Mouse (Mus musculus) left cerebral cortex, postnatal 14 days (tissue): ENCODE data around the gene Tff2. TPM values are rescaled to one million over a fixed set of nuclear protein-coding genes. Genes with fewer than 3 reads are reported as not detected.

Source experiments
- DNase-seq, 2 experiments: peaks; one replicate each; pipeline ENCODE4 v3.0.0; 2021 to 2022; ENCODE audit warnings: low spot score in 2 of 2, mixed read lengths in 1 of 2
- intact Hi-C: fragments of 180-260 bp; cut with DNase I; formaldehyde crosslinking; loops from one replicate; pipeline ENCODE4 v1.15.1; 2025
- total RNA-seq, 2 experiments: library from RNA; stranded (reverse); gene quantifications; 2 replicates each; pipeline ENCODE4 v1.2.3; 2021

The Tff2 gene
- total RNA-seq, 2 experiments from 2014 or later = not detected

- DNase-seq = no peak
- intact Hi-C loops = no loop called here
Observed at GRCm38 (mm10) chr17:31142116-31142515, 2.0 kb downstream of the Tff2 start.

DNA sequence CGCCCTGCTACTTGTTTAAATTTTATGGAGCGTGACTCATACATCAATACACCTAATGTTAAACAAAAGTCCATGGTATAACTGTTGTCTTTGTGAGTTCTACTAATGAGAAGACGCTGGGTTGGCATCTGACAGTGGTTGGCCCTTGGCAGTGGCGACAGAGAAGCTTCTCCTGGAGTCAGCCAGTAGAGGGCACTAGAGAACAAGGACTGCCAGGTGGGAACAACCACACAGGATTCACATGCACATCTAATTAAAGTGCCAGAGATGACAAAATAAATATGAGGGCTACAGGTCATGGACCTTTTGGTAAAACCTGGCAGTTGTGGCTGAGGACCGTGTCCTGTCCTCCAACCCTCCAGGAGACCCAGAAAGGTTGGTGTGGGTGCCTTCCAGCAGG lies 5.7 kb downstream of the Tff2 start:
- DNase-seq = peak; percentile 62 to 70
- intact Hi-C loops = loop anchor here (5.0 to 10.0 kb wide), 2 partner anchors 49 to 356 kb away; no protein-coding TSS in a partner anchor

- DNase-seq = no peak
- intact Hi-C loops = loop anchor here (5.0 to 10.0 kb wide), 2 partner anchors 50 to 358 kb away; no protein-coding TSS in a partner anchor
Observed at GRCm38 (mm10) chr17:31136821-31137220, 7.3 kb downstream of the Tff2 start.

DNA sequence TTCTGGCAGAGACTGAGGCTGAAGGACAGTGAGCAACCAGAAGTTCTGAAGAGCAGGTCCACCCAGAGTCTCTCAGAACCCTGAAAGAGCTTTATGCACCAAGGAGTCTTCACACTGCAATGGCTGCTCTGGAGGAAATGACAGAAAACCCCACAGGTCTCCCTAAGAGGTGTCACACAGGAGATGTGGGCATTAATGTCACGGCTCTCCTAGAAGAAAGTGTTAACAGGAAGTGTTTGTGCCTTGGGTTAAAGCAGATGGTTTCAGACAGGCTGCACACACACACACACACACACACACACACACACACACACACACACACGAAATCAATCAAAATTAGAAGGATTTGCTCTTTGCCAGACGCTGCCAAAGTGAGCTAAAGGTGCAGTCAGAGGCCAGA lies 7.8 kb downstream of the Tff2 start:
- no peak for DNase-seq
- intact Hi-C loops = loop anchor here (5.0 to 10.0 kb wide), 2 partner anchors 51 to 359 kb away; no protein-coding TSS in a partner anchor

- no peak for DNase-seq
- intact Hi-C loops = loop anchor here (5.0 to 10.0 kb wide), 2 partner anchors 52 to 360 kb away; no protein-coding TSS in a partner anchor
Observed at GRCm38 (mm10) chr17:31134913-31135312, 9.2 kb downstream of the Tff2 start.

- no peak for DNase-seq
- intact Hi-C loops = loop anchor here (10.0 kb wide), 1 partner anchor 361 kb away; no protein-coding TSS in a partner anchor
Observed at GRCm38 (mm10) chr17:31133776-31134175, 10.3 kb downstream of the Tff2 start.

GRCm38 (mm10) chr17:31131269-31131821 lies 12.7 kb downstream of the Tff2 start:
- DNase-seq = peak in 1 of 2 experiments; percentile 31
- intact Hi-C loops = loop anchor here (10.0 kb wide), 1 partner anchor 363 kb away; no protein-coding TSS in a partner anchor

DNA sequence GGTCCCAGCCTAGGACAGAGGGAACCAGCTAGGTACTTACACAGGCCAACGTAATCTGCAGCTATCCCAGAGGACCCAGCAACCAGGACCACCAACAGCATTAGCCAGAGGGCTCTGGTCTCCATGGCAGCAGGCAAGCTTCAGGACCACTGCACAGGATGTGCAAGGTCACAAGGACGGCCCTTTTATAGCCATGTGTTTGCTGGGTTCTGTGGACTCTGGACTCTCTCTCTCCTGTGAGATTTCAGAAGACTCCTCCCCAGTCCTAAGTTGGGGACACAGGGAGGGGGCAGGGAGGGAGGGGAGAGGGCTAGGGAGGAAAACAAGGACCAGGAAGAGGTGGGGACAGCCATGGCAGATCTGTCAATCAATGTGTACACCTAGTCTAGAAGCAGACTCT lies 14.6 kb downstream of the Tff2 start, which contains the start of gene Tff3:
Tff3 (minus strand) TSS at position 195 of the 400 bp plus-strand sequence.
- intact Hi-C loops = no loop called here
- DNase-seq = no peak

GRCm38 (mm10) chr17:31128708-31129318 lies 15.3 kb downstream of the Tff2 start:
- intact Hi-C loops = no loop called here
- no peak for DNase-seq

DNA sequence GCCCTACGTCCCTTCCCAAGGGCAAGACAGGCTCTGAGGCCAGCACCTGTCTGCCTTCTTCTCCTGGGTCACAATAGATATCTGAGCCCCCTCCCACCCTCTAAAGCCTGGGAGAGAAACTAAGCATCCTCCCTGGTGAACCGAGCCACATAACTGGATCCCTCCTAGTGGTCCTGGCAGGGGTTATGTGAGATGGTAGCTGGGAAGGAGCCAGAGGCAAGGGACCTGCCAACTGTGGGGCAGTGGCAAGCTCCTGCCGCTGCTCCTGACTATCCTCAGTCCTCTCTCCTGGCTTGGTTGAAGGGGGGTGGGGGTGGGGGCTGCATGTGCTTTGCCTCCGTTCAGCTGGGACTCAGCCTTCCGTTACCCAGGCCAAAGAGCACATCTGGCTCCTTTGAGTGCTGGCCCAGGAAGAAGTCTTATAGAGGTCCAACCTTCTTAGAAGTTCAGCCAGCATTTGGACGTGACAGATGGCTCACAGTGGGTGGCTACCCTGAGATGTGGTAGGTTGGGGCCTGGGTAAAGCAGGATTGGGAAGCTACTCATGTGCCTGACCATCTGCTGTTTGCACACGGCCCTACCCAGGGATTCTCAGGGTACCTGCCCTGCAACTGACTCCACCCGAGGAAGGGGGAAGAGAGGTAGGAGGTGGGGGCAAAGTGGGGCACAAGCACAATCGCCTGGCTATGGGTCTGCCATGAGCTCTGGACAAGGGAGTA lies 18.4 kb downstream of the Tff2 start:
- intact Hi-C loops = no loop called here
- DNase-seq = peak in 1 of 2 experiments; percentile 25

GRCm38 (mm10) chr17:31121975-31122374 lies 22.1 kb downstream of the Tff2 start:
- peak; percentile 49 to 53 for DNase-seq
- intact Hi-C loops = no loop called here

DNA sequence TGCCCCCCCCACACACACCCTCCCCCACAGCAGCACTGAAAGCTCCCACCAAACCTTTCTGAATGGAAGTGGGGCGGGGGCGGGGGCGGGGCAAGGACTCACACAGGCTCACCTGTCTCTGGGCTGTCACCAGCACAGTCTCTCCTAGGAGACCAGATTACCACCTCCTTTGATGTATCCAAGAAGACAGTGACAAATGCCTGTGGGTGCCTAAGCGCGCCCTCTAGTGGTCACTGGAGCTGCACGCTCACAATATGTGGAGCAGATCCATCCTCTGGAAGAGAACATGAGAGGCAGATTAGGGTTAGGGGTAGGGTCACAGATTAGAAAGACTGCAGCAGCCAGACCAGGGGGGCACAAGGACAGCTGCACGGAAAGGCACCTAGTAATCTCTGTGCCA lies 24.7 kb downstream of the Tff2 start:
- DNase-seq = peak; percentile 88 to 90
- intact Hi-C loops = loop anchor here (2.0 kb wide), 3 partner anchors 63 to 109 kb away; partner anchors contain the start of gene Abcg1

DNA sequence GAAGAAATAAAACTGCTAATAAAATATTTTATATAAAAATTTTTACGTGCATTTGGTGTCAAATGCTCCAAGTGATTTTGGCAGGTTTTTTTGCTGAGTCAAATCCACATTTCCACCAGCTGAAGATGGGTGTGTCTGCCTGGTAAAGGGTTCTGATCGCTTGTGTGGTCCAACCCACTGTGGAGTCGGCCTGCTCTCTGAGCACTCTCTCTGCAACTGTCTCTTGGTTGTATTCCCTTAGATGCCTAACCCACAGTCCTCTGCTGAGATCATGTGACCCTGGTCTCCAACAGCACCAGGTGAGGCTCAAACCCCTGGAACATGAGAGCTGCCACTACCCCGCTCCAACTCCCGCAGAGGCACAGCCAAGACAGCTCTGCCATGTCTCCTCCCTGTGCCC lies 26.1 kb downstream of the Tff2 start:
- DNase-seq = no peak
- intact Hi-C loops = loop anchor here (2.0 kb wide), 3 partner anchors 61 to 107 kb away; partner anchors contain the start of gene Abcg1

DNA sequence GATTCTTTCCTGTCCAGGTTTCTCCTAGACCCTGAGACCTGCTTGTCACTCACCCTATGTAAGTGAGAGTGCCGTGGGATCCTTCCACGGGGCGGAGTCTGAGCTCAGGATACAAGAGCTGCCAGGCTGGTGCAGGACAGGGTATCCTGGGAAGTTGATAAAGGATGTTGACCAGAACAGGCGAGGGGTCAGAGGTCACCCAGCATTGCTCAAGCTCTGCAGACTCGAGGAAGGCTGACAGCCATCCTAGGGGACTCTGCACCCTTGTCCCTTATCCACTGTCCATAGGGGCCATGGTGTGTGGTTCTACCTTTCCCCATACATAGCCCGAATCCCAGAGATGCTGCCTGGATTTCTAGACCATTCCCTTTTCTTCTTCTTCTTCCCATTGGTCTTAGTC lies 28.0 kb downstream of the Tff2 start:
- no peak for DNase-seq
- intact Hi-C loops = no loop called here

DNA sequence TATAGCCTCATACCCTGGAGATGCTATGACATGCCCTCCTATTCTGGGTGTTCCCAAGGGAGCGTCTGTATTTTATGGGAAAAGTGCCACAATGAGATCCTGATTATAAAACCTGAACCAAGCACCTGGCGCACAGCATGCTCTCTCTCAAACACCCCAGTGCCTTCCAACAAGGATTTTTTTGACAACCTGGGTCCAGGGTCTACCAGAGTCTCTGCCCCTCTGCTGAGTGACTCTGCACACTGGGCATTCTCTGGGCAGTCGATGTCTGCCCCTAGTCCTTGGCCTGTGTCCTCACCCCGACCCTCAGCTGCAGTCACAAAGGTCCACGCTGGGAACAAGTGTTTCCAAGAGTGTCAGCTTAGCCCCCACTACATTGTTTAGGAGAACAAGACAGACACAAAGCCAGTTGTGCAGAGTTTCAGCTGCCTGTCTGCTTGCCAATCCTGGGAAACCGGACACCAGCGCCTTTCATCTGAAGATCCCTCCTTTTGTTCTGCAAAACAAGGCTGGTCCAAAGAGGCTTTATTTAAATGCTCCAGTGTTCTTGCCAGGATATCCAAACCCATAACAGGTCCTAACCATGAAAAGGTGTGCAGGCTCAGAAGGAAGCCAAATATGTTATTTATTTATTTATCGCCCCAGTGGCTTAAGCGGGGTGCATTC lies 30.8 kb downstream of the Tff2 start:
- intact Hi-C loops = no loop called here
- DNase-seq = no peak

- no peak for DNase-seq
- intact Hi-C loops = no loop called here
Observed at GRCm38 (mm10) chr17:31108388-31108787, 35.7 kb downstream of the Tff2 start.

DNA sequence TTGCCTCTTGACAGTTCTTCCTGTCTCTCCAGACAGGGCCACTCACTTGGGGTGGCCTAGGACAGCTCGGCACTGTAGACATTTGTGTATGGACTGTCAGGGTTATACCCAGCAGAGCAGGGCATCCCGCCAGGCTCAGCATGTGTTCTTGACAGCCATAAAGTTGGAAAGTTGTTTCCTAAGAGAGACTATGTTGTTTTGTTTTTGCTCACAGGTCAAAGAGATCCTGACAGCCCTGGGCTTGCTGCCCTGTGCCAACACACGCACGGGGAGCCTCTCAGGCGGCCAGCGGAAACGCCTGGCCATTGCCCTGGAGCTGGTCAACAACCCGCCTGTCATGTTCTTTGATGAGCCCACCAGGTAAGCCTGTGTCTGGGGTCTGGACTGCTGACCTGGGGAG lies 40.3 kb downstream of the Tff2 start:
- intact Hi-C loops = no loop called here
- DNase-seq = no peak

- no peak for DNase-seq
- intact Hi-C loops = no loop called here
Observed at GRCm38 (mm10) chr17:31103007-31103570, 41.0 kb downstream of the Tff2 start.

DNA sequence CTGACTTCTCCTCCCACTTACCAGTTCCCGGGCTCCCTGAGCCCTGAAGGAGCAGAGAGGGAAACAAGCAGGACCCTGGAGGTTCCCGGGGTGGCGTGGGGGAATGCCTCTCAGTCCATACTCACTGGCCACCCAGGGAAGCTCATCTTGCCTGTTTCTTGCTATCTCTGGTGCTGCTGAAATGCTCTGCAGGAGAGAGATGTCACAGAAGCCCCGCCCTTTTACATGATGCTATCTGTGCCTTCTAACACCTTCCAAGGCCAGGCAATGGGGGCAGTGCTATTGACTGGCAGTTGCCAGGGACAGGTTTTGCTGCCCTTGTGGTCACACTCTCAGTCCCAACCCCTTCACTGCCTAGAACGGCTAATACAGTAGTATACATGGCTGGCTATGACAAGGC lies 45.3 kb downstream of the Tff2 start:
- DNase-seq = no peak
- intact Hi-C loops = no loop called here
